Mouse (Mus musculus) liver, embryonic 14.5 days (tissue): ENCODE measurements around the gene Gale. TPM values are rescaled to one million over a fixed set of nuclear protein-coding genes. Genes with fewer than 3 reads are reported as not detected.
A peak's percentile ranks its signal among the peaks of the same experiment; 100 is the strongest.

Source experiments
- ATAC-seq: fragments of 200-750 bp; cut with Nextera tagmentation; 2 replicates; pipeline ENCODE4 v1.8.0; 2017; ENCODE audit warnings: moderate number of reproducible peaks, mild to moderate bottlenecking, moderate library complexity; ENCODE audit not compliant: insufficient read depth
- DNase-seq, 3 experiments: peaks; one replicate each; pipeline ENCODE4 v3.0.0-alpha.2; 2012 to 2013; ENCODE audit warnings: low read depth in 3 of 3, low spot score in 3 of 3
- H3K27ac ChIP-seq: fragments of 300-500 bp; sonication (generic); 2 replicates; pipeline ENCODE4 v1.5.1; 2014; ENCODE audit warnings: moderate library complexity, mild to moderate bottlenecking, control low read depth, inconsistent platforms
- H3K27me3 ChIP-seq: fragments of 300-500 bp; sonication (generic); 2 replicates; pipeline ENCODE4 v1.6.1; 2014; ENCODE audit warnings: mild to moderate bottlenecking, low read length, moderate library complexity; ENCODE audit not compliant: control insufficient read depth, insufficient read depth
- H3K36me3 ChIP-seq: fragments of 300-500 bp; sonication (generic); replicated peaks from 2 replicates; pipeline ENCODE4 v1.6.1; 2014; ENCODE audit warnings: low read depth; ENCODE audit not compliant: control insufficient read depth, insufficient read depth
- H3K4me1 ChIP-seq, 2 experiments: fragments of 200-500 bp in 1 of 2; fragments of 300-500 bp in 1 of 2; sonication (generic) in 1 of 2; replicated peaks; 2 replicates each; pipeline ENCODE4 v1.6.1; 2012 to 2014; ENCODE audit warnings: antibody characterized with exemption in 1 of 2, inconsistent platforms in 1 of 2, low read length in 1 of 2; ENCODE audit not compliant: control insufficient read depth in 2 of 2, insufficient read depth in 2 of 2
- H3K4me2 ChIP-seq: fragments of 300-500 bp; sonication (generic); 2 replicates; pipeline ENCODE4 v1.6.1; 2014; ENCODE audit warnings: low read depth, mild to moderate bottlenecking, control low read depth, moderate library complexity
- H3K4me3 ChIP-seq, 2 experiments: fragments of 200-500 bp in 1 of 2; fragments of 300-500 bp in 1 of 2; sonication (generic) in 1 of 2; 2 replicates each; pipeline ENCODE4 v1.5.1; 2012 to 2014; ENCODE audit warnings: low read depth in 2 of 2, low read length in 2 of 2, mild to moderate bottlenecking in 2 of 2, control low read depth in 1 of 2, inconsistent platforms in 1 of 2, moderate library complexity in 1 of 2; ENCODE audit not compliant: insufficient read depth in 1 of 2
- H3K9ac ChIP-seq: fragments of 300-500 bp; sonication (generic); replicated peaks from 2 replicates; pipeline ENCODE4 v1.6.1; 2014; ENCODE audit warnings: mild to moderate bottlenecking, control low read depth, moderate library complexity
- H3K9me3 ChIP-seq: fragments of 300-500 bp; sonication (generic); 2 replicates; pipeline ENCODE4 v1.6.1; 2016; ENCODE audit warnings: low read length, mixed read lengths; ENCODE audit not compliant: control insufficient read depth
- CTCF ChIP-seq: IDR thresholded peaks from 2 replicates; pipeline ENCODE4 v1.5.1; 2016; ENCODE audit warnings: antibody characterized with exemption, low read depth, control low read depth
- EP300 ChIP-seq: IDR thresholded peaks from 2 replicates; pipeline ENCODE4 v1.6.1; 2016; ENCODE audit warnings: antibody characterized with exemption, low read depth
- WGBS: fragments of 180-500 bp; shearing (Covaris S2); extraction: QIAGEN DNeasy Blood & Tissue Kit; methylation state at CpG from one replicate; pipeline ENCODE4 v1.1.7; 2014; ENCODE audit not compliant: insufficient replicate concordance; 5-methylcytosine and 5-hydroxymethylcytosine counted together
- polyA plus RNA-seq, 2 experiments: library from polyadenylated mRNA; depleted of rRNA in 1 of 2; stranded (reverse) in 1 of 2; unstranded in 1 of 2; fragments of >200 nt; fragmentation: Nextera tagmentation in 1 of 2; extraction: Ambion mirVana in 1 of 2; gene quantifications; 2 replicates each; pipeline versions ENCODE4 v1.2.1 to v1.2.3; 2012 to 2014

Gale gene
- polyA plus RNA-seq (2012; rRNA removed) (20.5 and 22.8 TPM in 2 replicates), polyA plus RNA-seq (2014; fragmentation: Nextera tagmentation; extraction: Ambion mirVana) (32.6 and 38.0 TPM in 2 replicates)

DNA sequence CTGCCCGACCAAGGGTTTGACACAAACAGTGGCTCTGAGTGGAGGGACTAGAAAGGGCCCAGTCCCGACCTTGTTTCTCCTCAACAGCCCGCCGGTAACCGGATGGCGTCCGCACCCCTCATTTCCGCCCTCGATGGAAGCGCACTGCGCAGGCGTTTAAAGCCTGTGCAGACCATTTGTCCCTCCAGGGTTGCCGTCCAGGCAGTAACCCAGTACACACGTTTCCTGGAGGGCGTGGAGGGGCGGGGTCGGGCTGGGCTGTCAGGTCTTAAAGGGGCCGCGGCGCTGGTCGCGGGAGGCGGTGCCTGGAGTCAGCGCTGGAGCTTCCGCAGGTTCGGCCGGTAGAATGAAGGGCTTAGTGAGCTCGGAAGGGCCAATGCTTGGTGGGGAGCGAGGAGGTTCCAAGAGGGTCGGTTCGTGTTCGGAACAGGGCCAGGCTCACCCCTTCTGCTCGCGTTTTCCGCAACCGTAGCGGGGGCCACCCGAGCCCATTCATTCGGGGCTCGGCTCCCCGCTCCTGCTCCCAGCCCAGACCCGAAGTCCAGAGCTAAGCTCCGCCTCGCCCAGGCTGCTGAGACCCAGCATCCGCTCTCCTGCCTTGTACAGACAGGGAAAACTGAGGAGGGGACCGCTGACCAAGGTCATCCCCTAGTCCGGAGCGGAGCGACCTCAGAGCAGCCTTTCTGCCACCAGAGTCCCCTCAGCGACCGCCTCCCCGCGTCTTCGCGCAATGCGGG is at the start of gene Gale:
Gene Gale (plus strand): TSS at position 271 of the 737 bp plus-strand sequence.
- peaks cover 4 to 10% of the 10 kb centered on the region in 2 experiments for H3K4me1 ChIP-seq
- no peaks in the 10 kb centered on the region for H3K9me3 ChIP-seq
- peak within 1 kb of the TSS; percentile 78 for H3K27ac ChIP-seq
- peak within 1 kb of the TSS; percentile 80 to 90 for H3K4me3 ChIP-seq
- no peaks in the 10 kb centered on the region for H3K27me3 ChIP-seq
- H3K9ac ChIP-seq: peak within 1 kb of the TSS; percentile 88
- TF ChIP-seq CTCF (no peak), EP300 (no peak; the same call in 1 of the 2 replicates)
- DNase-seq (peak; percentile 96 to 97 (median 97)), ATAC-seq (peak; percentile 93)
- H3K4me2 ChIP-seq: peak within 1 kb of the TSS; percentile 99
- H3K36me3 ChIP-seq: peaks cover 5% of the 10 kb centered on the region; the same call in 1 of the 2 replicates
- under 1% methylated on average over 49 of the region's 56 CpGs for WGBS

DNA sequence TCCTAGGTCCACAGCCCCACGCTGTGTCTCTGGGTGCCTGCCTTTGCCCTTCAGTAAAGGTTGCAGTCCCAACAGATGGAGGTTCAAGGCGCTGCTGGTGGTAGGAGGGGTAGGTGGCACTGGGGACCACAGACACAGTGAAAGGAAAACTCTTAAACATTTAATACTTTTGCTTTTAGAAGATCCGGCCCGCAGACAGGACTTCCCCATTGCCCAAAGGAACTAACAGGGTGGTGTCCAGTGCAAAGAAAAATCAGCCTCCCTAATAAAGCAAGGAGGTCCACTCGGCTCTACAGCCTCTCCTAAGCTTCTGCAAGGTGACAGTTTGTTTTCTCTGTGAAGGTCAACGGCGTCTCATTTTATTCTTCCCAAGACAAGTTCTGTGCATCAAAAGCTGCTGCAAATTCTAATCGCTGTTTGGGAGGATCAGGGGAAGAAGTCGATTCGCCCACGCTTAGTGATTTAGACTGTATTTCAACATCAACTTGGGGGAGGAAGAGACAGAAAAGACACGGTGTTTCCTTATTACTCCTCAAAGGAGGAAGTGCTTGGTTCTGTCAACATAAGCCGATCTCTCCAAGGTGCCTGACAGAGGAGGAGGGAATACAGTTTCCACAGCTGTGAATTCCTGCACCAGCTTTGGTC is 44.8 kb upstream of the Gale start:
- ATAC-seq (no peak), DNase-seq (no peak)
- Histone ChIP-seq H3K9ac (no peak overlapping the region), H3K4me3 (no peak overlapping the region), H3K4me2 (no peak overlapping the region), H3K9me3 (no peaks in the 10 kb centered on the region), H3K27ac (no peak overlapping the region), H3K36me3 (no peaks in the 10 kb centered on the region), H3K27me3 (no peaks in the 10 kb centered on the region), H3K4me1 (peaks cover 4 to 15% of the 10 kb centered on the region in 2 experiments; a peak in 3 of 4 replicates)
- no peak for TF ChIP-seq CTCF
- no peak for TF ChIP-seq EP300
- 45% methylated on average over 13 of the region's 13 CpGs for WGBS

DNA sequence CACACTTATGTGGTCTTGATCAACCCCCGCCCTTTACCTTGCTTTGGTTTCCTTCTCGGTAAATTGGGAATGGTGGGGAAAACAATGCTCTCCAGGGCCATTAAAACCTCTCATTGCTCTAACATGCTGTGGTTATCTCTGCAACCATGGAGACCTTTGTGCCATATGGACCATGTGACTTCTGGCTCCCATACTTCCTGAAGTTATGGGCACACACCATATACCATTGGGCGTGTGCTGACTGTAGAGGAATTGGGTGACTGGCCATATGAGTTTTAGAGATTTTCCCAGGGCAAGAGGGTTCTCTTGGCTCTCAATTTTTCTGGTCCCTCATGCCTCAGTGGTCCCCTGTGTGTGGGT is 44.3 kb upstream of the Gale start:
- Histone ChIP-seq H3K9me3 (no peaks in the 10 kb centered on the region), H3K27me3 (no peaks in the 10 kb centered on the region), H3K36me3 (no peaks in the 10 kb centered on the region), H3K27ac (no peak overlapping the region), H3K4me3 (no peak overlapping the region), H3K4me2 (no peak overlapping the region), H3K4me1 (peaks cover 4 to 13% of the 10 kb centered on the region in 2 experiments; a peak in 3 of 4 replicates), H3K9ac (no peak overlapping the region)
- no peak for TF ChIP-seq EP300
- TF ChIP-seq CTCF: no peak
- 63% methylated on average over 3 of the region's 3 CpGs for WGBS
- ATAC-seq (no peak), DNase-seq (no peak)

DNA sequence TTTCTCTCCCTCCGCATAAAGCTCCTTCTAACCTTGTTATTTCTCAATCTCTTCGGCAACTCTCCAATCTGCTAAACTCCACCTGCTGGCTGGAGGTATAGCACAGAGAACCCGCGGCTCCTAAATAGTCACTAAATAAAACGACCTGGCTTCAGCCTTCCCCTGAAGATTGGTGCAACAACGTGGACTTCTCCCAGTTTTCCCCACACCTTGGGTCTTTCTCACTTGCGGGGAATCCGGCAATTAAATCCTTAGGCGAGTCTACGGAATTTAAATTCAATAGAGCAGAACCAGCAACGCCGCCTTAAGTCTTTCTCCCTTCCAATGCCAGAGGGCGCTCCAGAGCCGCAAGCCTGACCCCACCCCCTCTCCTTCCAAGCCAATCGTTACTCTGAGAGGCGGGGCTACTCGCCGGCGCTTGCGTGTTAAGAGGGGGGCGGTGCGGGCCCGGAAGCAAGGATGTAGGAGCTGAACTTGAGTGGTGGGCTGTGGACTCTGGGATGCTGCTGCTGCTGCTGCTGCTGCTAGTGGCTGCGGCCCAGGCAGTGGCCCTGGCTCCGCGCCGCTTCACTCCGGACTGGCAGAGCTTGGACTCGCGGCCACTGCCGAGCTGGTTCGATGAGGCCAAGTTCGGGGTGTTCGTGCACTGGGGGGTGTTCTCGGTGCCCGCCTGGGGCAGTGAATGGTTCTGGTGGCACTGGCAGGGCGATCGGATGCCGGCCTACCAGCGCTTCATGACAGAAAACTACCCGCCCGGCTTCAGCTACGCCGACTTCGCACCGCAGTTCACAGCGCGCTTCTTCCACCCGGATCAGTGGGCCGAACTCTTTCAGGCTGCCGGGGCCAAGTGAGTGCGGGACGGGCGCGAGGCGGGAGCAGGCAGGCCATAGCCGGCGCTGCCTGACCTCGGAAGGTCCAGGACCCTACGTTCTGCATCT is 43.0 kb upstream of the Gale start, which contains the start of gene Fuca1:
Gene Fuca1 (plus strand): TSS at position 432 of the 938 bp plus-strand sequence.
- Histone ChIP-seq H3K9me3 (no peaks in the 10 kb centered on the region), H3K9ac (peak within 1 kb of the TSS; percentile 69)
- ATAC-seq: peak; percentile 93

More for the DNA sequence above, 43.0 kb upstream of the Gale start, which contains the start of gene Fuca1:
- peak; percentile 92 to 94 (median 93) for DNase-seq
- Histone ChIP-seq H3K27ac (no peak within 1 kb of the TSS; the same call in 1 of the 2 replicates), H3K27me3 (no peaks in the 10 kb centered on the region), H3K4me2 (peak within 1 kb of the TSS; percentile 93), H3K4me1 (peaks cover 4 to 13% of the 10 kb centered on the region in 2 experiments; a peak in 3 of 4 replicates), H3K4me3 (peak within 1 kb of the TSS; percentile 74 to 95), H3K36me3 (no peaks in the 10 kb centered on the region)
- TF ChIP-seq EP300 (no peak), CTCF (peak; percentile 94)
- under 1% methylated on average over 60 of the region's 60 CpGs for WGBS
